Mouse (Mus musculus) ZHBTc4 (cell line): Measurements from ENCODE around the gene Pqlc2.
A peak's percentile ranks its signal among the peaks of the same experiment; 100 is the strongest.

ENCODE experiments used
- DNase-seq: peaks from one replicate; pipeline ENCODE4 v3.0.0-alpha.2; 2011; ENCODE audit warnings: low read depth, low spot score

Gene Pqlc2

DNA sequence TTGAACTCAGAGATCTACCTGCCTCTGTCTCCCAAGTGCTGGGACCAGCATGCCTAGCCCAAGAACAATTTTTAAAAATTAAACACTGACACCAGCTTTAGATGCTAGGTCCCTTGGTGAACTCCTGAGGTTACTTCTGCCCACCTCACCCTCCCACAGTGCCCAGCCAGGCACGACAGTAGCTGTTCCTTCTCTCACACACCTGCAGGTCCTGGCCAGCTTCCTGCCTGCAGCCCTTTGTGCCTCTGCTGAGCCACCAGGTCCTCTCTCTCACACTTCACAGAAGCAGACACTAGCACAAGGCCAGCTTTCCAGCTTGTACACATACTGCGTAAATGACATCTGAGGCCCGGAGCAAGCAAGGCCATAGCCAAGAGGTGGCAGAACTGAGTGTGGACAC lies 5.0 kb downstream of the Pqlc2 start:
- DNase-seq, result no peak

DNA sequence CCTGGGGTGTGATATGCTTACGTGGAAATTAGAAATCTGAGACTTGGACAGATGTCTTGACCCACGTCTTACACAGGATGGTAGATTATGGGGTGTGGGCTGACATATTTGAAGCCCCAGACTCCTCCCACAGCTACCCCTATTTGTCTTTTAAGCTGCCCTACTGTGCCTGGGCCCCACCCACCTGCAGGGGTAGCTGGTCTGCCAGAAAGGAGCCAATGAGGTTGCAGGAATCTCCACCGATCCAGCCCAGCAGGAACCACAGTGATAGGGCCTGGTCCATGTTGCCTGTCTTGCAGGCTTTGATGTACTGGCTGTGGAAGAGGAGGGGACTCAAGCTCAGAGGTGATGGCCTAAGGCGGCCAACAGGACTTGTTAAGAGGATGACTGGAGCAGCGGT lies 8.3 kb downstream of the Pqlc2 start:
- peak; percentile 46 for DNase-seq

DNA sequence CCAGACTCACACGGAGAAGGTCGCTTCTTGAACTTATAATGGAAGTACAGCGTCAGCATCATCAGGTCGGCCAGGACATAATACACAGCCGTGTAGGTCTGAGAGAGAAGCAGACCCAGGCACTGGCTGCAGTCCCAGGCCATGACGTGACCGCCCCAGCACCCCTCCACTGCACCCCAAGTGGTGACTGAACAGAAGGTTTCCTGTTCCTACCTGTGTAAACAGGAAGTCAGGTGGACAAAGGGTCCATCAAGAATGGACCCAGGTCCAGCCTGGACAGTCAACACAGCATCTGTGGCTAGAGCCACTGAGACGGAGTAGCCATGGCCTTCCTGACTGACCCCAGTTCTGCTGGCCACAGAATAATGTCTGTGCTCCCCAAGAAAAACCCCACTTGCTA lies 8.7 kb downstream of the Pqlc2 start:
- DNase-seq, result no peak

DNA sequence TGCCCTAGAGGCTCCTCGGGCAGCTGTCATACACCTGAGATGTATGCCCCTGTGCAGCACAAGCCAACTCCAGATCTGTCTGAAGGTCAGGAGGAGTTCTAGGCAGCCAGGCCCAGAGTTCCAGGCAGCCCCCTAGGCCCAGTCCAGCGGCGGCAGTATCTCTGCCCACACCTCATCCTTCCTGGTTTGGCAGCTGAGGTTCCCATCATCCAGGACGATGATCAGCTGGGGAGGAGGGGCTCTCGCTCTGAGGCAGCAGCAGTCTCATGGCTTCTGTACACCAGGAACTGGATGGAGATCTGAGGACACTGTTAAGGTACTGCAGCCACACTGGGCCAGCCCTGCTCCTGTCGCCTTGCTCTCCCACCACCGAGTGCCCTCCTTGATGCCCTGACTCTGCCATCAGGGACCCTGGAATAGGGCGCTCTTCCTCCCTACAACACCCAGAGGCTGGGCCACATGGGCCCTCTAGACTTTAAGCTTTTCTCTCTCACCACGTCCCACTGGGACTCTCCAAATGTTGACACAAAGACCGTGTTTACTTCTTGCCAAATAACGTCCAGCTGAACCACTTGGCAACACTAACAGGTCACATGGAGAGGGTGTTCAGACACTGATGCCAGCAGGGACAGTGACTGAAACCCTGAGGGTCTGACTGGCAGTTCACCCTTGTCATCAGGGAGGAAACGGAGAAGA lies 11.7 kb downstream of the Pqlc2 start:
- DNase-seq, result no peak

DNA sequence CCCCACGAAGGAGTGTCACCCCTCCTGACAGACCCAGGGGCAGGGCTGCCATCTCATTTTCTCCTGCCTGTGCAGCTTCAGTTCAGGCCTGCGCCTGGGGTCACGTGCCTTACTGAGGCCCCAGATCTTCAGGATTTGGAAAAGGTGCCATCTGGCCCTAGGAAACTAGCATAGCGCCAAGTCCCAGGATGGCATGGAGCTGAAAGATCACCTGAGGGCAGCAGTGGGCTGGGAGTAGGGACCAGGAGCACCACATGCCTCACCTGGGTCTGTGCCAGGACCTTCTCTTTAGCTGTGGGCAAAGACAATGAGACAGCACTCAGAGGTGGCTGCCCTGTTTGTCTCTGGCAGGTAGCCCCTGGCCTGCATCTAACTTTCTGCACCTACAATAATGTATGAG lies 12.9 kb downstream of the Pqlc2 start:
- DNase-seq, result no peak

DNA sequence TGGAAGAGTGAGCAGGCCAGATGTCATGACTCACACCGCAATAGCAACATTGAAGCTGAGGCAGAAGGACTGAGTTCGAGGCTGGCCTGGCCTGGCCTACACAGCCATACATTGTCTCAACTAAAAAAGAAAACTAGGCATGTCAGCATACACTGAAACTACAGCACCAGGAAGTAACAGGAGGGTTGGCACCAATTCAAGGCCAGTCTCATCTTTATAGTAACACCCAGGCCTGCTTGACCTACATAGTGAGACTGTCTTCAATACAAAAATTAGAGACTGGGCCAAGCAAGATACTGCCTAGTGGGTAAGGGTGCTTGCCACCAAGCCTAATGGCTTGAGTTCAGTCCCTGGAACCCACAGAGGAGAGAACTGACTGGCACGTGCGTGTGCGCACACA lies 18.5 kb downstream of the Pqlc2 start:
- no peak for DNase-seq

DNA sequence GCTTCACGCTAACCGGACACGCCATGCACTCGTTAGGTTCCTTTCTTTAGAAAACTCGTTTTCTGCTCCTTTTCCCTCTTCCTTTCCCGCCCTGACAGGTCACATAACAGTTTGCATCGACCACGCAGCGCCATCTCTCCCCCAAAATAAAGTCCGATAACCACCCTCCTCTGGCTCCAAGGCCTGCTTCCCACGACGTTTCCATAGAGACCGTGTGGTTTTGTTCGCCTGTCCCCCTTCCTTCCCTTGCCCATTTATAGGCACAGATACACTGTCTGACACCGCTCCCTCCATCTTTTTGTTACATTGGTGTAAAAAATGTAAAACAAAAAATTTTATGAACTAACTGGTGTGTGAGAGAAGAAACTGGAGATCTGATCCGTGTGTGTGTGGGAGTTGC lies 19.4 kb downstream of the Pqlc2 start:
- DNase-seq, result no peak

DNA sequence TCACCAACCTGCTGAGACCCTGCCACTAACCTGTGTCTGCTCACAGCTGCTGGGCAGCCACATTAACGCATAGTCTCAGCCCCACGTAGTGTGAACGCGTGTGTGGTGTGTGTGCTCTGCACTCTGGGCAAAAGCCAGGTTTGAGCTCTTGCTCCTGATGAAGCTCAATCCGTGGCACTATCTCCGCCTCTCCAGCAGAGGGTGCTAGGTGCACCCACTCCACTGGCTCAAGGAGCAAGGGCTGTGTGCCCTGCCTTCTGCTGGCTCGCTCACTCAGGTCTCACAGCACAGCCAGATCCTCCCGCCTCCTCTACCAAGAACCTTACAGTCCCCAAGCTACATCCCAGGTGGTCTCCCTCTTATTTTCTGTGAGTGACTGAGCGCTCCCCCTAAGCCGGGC lies 21.5 kb downstream of the Pqlc2 start:
- DNase-seq, result peak; percentile 87

DNA sequence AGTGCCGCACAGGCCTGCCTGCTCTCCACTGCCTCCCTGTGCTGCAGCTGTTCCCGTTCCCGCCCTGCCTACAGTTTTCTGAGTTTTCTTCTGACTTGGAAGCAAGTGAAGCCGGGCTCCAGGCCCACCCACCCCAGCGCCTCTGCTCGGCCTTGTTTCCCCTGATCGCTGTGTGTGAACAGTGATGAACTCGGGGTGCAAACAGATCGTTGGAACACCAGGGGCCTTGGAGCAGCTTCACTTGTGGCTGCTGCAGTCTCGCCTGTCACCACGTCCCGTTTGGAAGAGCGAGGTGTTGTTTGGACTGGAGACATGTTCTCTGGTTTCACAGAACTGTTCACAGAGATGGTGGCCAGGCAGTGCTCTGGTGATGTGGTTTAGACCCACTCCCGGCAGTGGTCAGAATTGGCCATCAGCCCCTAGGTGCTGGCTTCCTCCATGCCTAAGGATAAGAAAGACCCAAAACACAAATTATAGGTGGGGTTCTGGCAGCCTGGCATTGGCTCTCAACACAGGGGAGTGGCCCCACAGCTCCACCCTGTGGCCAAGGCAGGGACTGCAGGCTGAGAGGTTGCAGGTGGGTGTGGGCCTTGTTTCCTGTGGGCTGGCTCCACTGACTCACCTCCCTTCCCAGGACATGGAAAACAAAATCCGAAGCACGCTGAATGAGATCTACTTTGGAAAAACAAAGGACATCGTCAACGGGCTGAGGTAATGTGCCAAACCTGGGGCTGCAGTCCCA lies 23.2 kb downstream of the Pqlc2 start:
- peak; percentile 91 for DNase-seq

DNA sequence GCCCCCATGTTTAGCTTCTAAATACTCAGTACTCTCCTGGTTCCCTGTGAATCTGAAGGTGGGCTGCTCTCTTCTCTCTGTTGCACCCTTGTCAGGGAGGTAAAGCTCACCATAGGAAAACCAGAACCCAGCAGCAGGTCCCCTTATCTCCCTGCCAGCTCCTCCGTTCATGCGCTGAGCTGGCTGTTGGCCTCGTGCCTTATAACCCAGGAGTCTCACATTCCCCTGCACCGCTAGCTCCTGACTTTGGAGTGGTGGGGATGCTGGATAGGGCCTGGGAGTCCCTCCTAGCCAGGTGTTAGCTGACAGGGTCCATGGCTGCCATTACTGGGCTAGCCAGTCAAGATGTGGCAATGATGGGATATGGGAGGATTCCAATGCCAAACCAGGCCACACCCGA lies 24.3 kb downstream of the Pqlc2 start:
- no peak for DNase-seq

DNA sequence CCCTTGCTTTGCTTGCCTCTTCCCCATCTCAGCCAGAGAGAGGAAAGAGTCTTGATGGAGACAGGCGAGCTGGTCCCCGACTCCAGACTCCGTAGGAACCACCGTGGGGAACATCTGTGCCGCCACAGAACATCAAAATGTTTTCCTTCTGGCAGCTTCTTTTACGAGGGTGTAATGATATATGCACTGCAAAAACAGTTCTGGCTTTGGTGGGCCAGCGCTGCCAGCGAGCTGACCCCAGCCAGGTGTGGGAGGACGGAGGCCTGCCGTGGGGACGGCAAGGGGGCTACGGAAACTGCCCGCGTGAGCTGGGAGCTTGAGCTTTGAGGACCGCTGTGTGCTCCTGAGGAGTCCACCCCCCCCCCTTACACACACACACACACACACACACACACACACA lies 25.6 kb downstream of the Pqlc2 start:
- DNase-seq, result no peak

DNA sequence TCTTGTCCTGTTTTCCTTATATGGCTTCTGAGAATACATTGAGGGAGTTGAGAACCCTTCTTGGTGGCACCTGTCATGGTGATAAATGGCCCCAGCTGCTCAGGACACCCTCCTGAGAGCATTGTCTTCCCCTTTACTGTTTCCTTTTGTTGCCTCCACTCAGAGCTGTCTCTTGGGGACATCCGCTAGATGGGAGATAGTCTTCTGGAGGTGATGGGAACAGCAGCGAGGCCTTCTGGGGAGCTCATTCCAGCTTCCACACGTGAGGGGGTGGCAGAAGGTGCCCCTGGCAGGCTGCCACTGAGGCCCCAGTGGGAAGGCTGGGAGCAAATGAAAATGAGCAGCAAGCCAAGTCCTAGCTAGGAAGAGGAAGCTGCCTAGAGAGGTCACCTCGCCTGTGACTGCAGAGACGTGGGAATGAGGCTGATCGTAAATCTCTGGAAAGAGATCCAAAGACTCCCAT lies 27.5 kb downstream of the Pqlc2 start:
- DNase-seq, result no peak

DNA sequence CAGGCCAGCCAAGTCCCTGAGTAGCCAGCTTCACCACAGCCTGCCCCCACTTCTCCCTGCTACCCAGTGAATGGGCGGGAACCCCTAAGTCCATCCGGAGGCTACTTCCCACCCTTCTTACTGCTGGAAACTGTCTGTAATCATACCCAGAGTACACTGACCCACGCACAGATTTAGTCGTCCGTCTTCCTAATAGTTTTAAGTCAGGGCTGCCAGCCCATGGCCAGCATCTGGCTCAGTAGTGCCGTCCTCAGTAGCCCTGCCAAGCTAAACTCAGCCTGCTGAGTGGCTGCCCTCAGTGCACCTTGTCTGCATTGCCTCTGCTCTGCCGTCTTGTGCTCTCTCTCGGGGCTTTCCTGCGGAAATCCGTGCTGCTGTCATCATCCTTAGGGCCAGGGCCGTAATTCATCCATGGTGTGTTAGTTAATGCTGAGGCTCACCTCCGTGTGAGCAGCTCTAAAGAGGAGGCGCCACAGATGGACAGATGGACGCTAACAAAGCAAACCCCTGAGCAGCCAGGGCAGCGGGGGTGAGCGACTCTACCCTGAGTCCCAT lies 28.6 kb downstream of the Pqlc2 start:
- DNase-seq, result no peak

DNA sequence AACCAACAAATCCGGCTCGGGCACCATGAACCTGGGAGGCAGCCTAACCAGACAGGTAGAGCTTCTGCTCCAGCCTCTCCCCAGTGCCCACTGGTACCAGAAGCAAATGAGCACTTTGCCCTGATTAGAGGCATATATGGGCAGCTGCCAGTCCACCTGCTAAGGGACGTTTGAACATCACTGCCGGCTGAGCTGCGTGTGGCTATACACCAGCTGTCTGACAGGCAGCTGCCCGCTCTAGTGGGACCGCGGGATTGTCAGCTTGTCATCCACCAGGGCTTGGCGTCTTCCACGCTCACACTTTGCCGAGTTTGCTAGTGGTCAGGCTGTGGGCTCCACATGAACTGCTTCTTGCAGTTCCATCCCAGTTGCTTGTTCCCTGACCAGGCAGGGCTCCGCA lies 30.0 kb downstream of the Pqlc2 start:
- DNase-seq, result no peak

DNA sequence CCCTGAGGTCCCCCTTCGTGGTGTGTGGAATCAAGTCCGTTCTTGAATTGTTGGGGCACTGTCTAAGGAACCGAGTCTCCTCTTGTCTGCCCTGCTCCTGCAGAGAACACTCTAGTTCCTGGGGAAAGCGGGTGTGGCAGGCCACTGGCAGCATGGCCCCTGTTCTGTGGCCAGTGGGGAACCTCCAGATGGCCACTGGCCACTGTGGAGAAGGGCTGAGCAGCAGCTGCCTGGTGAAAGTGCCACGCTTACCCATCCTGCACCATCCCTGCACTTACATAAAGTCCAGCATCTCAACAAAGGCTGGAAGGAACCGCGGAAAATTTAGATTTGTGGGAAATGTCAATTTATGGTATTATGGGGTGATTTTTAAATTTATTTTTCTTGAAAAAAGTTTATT lies 34.1 kb downstream of the Pqlc2 start:
- no peak for DNase-seq

DNA sequence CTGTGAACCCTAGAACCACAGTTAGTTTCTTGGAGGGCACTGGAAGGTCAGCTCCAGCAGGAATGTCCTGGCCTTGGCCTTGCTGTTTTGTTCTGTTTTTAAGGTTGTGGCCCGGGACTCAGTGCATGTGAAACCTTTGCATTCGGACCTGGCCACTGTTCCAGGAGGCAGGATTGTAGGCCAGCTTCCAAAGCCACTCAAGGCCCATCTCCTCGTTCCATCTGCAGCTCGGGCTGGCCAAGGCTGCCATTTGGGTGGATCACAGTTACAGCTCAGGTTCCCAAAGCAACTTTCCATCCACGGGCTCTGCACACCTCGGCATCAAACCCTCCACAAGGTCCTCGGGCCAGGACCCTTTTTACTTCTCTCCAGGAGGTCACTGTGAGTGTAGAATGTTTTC lies 35.9 kb downstream of the Pqlc2 start:
- DNase-seq, result no peak

DNA sequence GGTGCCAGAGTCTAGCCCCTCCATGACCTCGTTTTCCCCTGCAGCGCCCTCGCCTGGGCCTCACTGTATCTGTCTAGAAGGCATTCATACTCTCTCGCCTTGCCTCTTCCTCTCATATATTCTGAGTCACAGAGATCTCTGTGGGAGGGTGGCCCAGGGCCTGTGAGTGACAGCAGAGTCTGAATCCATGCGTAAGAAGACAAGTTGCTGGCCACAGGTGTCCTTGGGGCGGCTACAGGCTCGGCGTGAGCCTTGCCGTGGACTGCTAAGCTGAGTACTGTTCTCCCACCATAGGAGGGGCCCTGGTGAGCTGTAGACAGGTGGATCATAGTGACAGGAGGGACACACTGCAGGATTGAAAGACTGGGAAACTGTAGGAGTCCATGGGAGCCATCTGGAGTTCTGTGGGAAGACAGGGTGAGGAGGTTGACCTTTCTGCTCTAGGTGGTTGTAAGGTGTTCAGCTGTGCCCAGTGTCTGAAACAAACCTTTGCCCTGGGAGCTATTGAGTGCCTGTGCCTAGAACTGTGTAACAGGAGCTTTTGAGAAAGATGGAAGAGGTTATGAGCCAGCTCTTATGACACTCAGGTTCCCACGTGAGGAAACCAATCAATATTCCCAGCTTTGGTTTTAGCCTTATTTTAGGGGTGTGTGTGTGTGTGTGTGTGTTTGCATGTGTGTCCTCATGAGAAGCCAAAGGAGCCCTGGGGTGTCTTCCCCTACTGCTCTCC lies 37.4 kb downstream of the Pqlc2 start:
- DNase-seq, result no peak

DNA sequence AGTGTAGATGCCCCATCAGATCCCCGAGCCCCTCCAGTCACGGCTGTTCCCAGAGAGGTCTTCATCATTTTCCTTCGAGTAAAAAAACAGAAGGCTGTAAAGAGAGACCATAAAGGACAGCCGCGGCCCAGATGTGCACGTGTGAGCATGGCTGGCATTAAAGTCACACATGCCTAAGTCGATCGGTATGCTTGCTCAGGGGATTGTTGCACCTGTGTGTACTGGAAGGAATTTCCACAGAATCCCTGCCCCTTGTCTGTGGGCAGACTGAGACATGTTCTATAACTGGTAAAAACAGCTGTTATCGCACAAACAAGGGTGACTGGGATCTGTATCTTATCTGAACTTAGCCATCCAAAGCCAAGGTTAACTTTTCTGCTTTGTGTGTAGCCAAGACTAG lies 38.9 kb downstream of the Pqlc2 start:
- no peak for DNase-seq

DNA sequence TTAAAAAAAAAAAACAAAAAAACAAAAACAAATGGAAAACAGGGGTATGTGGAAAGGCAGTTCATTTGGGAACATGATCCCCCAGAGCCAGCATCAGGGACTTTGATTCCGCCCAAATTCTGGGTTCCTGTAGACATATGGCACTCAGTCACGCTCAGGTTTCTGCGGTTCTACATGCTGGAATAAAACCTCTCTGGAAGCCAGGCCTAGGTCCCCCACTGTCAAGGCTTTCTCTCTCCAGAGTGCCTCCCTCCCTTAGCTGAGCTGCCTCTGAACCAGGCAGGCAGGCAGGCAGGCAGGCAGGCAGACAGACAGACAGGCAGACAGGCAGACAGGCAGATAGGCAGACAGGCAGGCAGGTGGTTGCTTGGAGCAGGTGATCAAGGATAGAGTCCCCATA lies 40.3 kb downstream of the Pqlc2 start:
- DNase-seq, result no peak

DNA sequence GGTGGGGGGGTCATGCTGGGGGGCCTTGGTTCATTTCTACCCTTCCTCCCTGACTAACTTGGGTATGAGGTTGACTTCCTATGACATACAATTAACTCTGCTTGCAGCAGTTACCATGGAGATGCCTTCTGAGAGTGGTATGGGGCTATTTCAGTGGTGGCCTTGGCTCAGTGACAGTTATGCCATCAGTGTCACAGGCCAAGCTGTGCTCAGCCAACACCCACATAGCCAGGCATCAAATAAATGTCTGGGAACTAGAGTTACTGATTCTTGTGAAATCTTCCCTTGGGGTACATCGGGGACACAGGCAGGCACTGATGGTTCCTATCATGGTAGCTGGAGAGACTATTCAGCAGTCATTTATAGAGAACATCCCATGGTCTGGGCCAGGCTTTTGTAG lies 42.3 kb downstream of the Pqlc2 start:
- DNase-seq, result no peak

DNA sequence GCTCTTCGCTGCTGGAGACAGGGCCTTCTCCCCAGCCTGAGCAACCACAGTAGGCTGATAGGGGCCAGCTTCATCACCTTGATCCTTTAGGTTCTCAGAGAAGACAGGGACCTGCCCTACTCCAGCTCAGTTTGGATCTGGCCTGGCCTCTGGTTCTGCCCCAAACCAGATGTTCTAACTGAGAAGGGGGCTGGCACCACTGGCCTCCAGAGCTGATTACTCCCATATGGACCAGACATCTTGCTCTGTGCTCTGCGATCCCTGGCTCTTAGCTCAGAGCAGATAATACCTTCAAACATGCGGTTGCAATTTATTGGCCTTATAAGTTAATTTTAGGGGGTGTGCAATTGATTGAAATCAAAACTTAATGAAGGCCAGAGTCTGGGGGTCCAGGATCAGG lies 43.2 kb downstream of the Pqlc2 start:
- DNase-seq, result no peak

DNA sequence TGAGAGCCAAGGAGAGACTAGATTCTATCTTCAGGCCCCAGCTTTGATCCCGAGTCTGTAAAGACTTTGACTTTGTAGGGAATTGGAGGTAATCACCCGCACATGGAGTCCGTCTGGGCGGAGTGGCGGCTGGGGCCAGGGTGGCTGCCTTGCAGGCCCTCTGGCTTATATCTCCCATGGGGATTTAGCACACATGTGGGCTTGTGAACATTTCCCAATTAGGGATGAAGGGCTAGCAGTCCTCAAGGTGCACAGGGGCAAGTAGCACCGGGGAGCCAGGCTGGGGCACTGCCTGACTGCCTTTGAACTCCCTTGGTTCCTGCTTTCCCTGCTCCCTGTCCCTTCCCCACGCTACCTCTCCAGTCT lies 44.0 kb downstream of the Pqlc2 start:
- DNase-seq, result no peak
